Mouse (Mus musculus) midbrain, postnatal 0 days (tissue): Measurements from ENCODE around the gene Ly6g6d. TPM values are rescaled to one million over a fixed set of nuclear protein-coding genes. Genes with fewer than 3 reads are reported as not detected.
"Not testable (repeated sequence)": the region's sequence is repeated elsewhere in the genome, so short reads cannot be mapped to it uniquely, and the experiment has no call there.

Experiments used
- ATAC-seq: fragments of 200-750 bp; cut with Nextera tagmentation; 2 replicates; pipeline ENCODE4 v1.8.0; 2017; ENCODE audit warnings: moderate number of reproducible peaks, mild to moderate bottlenecking, moderate TSS enrichment, moderate library complexity; ENCODE audit not compliant: low FRiP score
- DNase-seq: peaks from one replicate; pipeline ENCODE4 v3.0.0-alpha.2; 2015; ENCODE audit warnings: low spot score
- H3K27ac ChIP-seq: fragments of 300-500 bp; sonication (generic); 2 replicates; pipeline ENCODE4 v1.5.1; 2014; ENCODE audit warnings: low read depth, mild to moderate bottlenecking, low read length, mixed read lengths
- H3K27me3 ChIP-seq: fragments of 300-500 bp; sonication (generic); 2 replicates; pipeline ENCODE4 v1.6.1; 2014; ENCODE audit warnings: low read length, control low read depth, mixed read lengths; ENCODE audit not compliant: insufficient read depth
- H3K36me3 ChIP-seq: fragments of 300-500 bp; sonication (generic); 2 replicates; pipeline ENCODE4 v1.6.1; 2014; ENCODE audit warnings: low read length, control low read depth, mixed read lengths; ENCODE audit not compliant: insufficient read depth
- H3K4me1 ChIP-seq: fragments of 300-500 bp; sonication (generic); 2 replicates; pipeline ENCODE4 v1.6.1; 2014; ENCODE audit warnings: mild to moderate bottlenecking, control low read depth, antibody characterized with exemption, low read length, mixed read lengths; ENCODE audit not compliant: insufficient read depth
- H3K4me2 ChIP-seq: fragments of 300-500 bp; sonication (generic); 2 replicates; pipeline ENCODE4 v1.6.1; 2014; ENCODE audit warnings: low read depth, mild to moderate bottlenecking, low read length, mixed read lengths; ENCODE audit not compliant: poor library complexity, severe bottlenecking
- H3K4me3 ChIP-seq: fragments of 300-500 bp; sonication (generic); 2 replicates; pipeline ENCODE4 v1.5.1; 2014; ENCODE audit warnings: low read depth, mild to moderate bottlenecking, low read length, moderate library complexity
- H3K9ac ChIP-seq: fragments of 300-500 bp; sonication (generic); replicated peaks from 2 replicates; pipeline ENCODE4 v1.6.1; 2014; ENCODE audit warnings: mild to moderate bottlenecking, low read length, moderate library complexity, mixed read lengths; ENCODE audit not compliant: poor library complexity, severe bottlenecking
- H3K9me3 ChIP-seq: fragments of 300-500 bp; sonication (generic); 2 replicates; pipeline ENCODE4 v1.6.1; 2016; ENCODE audit warnings: low read length, control low read depth
- CTCF ChIP-seq: IDR thresholded peaks from 2 replicates; pipeline ENCODE4 v1.5.1; 2016; ENCODE audit warnings: antibody characterized with exemption, mild to moderate bottlenecking
- WGBS: fragments of 180-500 bp; shearing (Covaris S2); extraction: QIAGEN DNeasy Blood & Tissue Kit; methylation state at CpG from one replicate; pipeline ENCODE4 v1.1.7; 2014; 5-methylcytosine and 5-hydroxymethylcytosine counted together
- polyA plus RNA-seq: library from polyadenylated mRNA; unstranded; fragments of >200 nt; fragmentation: Nextera tagmentation; extraction: Ambion mirVana; gene quantifications from 2 replicates; pipeline ENCODE4 v1.2.1, GENCODE M21; 2015
- total RNA-seq: library from RNA; depleted of rRNA; stranded (reverse); fragments of >200 nt; gene quantifications from 2 replicates; pipeline ENCODE4 v1.2.3, GENCODE M21; 2014; rRNA removed

The Ly6g6d gene
- total RNA-seq, result 1.4 TPM in 1 of 2 replicates, not detected in the other
- 0.98 and 1.1 TPM in 2 replicates for polyA plus RNA-seq

DNA sequence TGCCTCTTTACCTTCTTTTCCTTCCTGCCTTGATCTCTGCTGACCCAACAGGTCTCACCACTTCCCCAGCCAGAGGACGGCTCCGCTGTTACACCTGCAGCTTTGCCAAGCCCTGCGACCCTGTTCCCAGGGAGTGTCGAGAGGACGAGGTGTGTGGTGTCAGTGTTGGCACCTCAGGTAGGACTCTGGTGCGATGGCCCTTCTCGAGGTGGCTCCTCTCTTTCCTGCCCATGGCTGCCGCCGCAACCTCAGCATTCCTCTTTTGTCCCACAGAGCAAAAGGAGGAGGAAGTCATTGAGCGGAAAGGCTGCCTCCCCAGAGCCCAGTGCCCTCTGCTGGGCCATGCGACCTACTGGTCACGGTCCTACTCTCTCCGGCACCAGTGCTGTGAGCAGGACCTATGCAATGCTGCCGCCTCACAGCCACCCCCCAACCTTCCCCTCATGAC is at the start of gene Ly6g6d:
TSS of gene Ly6g6d (minus strand) at position 280 of the 448 bp plus-strand sequence.
- ATAC-seq, result peak; percentile 58; the same call in 1 of the 2 replicates
- Histone ChIP-seq H3K4me1 (no peaks in the 10 kb centered on the region), H3K9ac (no peak within 1 kb of the TSS), H3K9me3 (no peaks in the 10 kb centered on the region), H3K27me3 (no peaks in the 10 kb centered on the region), H3K4me2 (peak within 1 kb of the TSS; percentile 35), H3K27ac (no peak within 1 kb of the TSS), H3K4me3 (peak within 1 kb of the TSS; percentile 18; the same call in 1 of the 2 replicates), H3K36me3 (no peaks in the 10 kb centered on the region)
- DNase-seq, result peak; percentile 18
- peak; percentile 57 for TF ChIP-seq CTCF
- WGBS, result 12% methylated on average over 14 of the region's 14 CpGs

DNA sequence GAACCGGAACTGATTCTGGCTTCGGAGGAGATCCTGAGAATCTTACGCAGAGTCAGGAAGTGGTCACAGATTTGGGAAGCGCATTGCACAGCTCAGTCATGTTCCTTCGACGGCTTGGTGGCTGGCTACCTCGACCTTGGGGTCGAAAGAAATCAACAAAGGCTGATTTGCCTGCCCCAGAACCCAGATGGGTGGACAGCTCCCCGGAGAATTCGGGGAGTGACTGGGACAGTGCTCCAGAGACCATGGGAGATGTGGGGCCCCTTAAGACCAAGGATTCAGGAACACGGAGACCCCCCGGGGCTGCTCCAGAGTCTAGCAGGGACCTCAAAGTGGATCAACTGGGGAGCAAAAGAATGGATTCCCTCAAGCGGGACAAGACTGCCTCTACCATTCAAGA is 49.2 kb upstream of the Ly6g6d start:
- Histone ChIP-seq H3K4me1 (peaks cover 13% of the 10 kb centered on the region), H3K4me2 (peak overlapping the region; percentile 88), H3K4me3 (peak overlapping the region; percentile 69), H3K9me3 (no peaks in the 10 kb centered on the region), H3K27me3 (no peaks in the 10 kb centered on the region), H3K9ac (peak overlapping the region; percentile 84), H3K36me3 (peaks cover 13% of the 10 kb centered on the region), H3K27ac (no peak overlapping the region; the same call in 1 of the 2 replicates)
- 68% methylated on average over 13 of the region's 13 CpGs for WGBS
- no peak for TF ChIP-seq CTCF
- no peak for ATAC-seq
- DNase-seq, result no peak

DNA sequence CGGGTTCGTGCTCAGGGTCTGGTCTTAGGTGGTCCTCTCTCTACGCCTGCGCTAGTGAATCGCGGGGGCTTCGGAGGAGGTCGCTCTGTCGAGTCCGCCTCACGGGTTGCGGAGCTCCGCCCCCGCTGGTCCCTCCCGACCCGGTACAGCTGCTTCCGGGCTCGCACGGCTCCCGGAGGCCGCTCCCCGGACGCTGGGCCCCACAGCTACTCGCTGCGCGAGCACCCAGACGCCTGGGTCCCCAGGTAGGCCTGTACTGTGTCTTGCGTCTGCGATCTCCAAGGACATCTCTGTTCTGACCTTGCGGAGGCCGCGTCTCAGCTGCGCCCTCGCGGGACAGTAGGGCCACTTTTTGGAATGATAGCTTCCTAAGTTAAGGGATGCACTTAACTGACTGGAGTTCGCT is 48.3 kb upstream of the Ly6g6d start, which contains the start of gene D17H6S53E:
TSS of gene D17H6S53E (plus strand) at position 168 of the 406 bp plus-strand sequence.
- Histone ChIP-seq H3K36me3 (peaks cover 13% of the 10 kb centered on the region), H3K9ac (peak within 1 kb of the TSS; percentile 84), H3K4me3 (peak within 1 kb of the TSS; percentile 69), H3K9me3 (no peaks in the 10 kb centered on the region), H3K27me3 (no peaks in the 10 kb centered on the region), H3K27ac (peak within 1 kb of the TSS; percentile 80), H3K4me1 (peaks cover 13% of the 10 kb centered on the region), H3K4me2 (peak within 1 kb of the TSS; percentile 88)
- DNase-seq (peak; percentile 74), ATAC-seq (peak; percentile 22; the same call in 1 of the 2 replicates)
- TF ChIP-seq CTCF, result no peak
- WGBS, result under 1% methylated on average over 36 of the region's 36 CpGs

DNA sequence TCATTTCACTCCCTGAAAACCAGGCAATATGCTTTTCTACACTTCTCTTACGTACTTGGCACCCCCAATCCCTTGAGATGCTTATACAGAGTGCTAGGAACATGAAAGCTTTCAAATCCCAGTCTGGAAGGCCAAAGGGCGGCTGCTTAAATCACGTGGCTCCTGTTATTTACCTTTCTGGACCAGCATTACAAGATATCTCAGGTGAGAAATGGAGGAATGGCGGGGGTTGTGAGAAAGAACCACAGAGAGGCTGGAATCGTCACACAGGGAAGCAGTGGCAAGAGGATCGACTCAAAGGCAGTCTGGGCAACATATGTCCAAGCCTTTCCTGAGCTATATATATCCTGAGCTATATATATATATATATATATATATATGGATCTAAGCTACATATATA is 47.7 kb upstream of the Ly6g6d start:
- no peak overlapping the region; the same call in 1 of the 2 replicates for H3K27ac ChIP-seq
- no peak for DNase-seq
- H3K9ac ChIP-seq, result peak overlapping the region; percentile 84
- no peak for TF ChIP-seq CTCF
- H3K36me3 ChIP-seq, result peaks cover 13% of the 10 kb centered on the region
- ATAC-seq, result no peak
- H3K4me1 ChIP-seq, result peaks cover 13% of the 10 kb centered on the region
- H3K4me2 ChIP-seq, result peak overlapping the region; percentile 88
- peak overlapping the region; percentile 69 for H3K4me3 ChIP-seq
- H3K27me3 ChIP-seq, result no peaks in the 10 kb centered on the region
- no peaks in the 10 kb centered on the region for H3K9me3 ChIP-seq
- 25% methylated on average over 6 of the region's 6 CpGs for WGBS

DNA sequence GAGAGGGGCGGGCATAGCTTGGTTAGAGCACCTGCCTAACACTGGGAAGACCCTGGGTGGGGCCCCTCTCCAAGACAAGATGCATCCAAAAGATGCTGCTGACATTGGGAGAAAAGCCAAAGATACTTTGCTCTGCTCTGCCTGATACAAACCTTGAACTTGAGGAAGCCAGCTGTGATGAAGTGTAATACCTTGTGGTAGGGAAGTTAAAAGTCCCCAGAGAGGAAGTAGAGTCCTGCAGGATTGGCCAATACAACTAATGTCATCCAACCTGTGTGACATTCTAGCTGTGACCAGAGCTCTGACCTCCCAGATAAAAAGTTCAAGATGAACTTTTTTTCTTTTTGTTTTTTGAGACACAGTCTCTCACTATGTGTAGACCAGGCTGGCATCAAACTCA is 47.2 kb upstream of the Ly6g6d start:
- Histone ChIP-seq H3K27me3 (no peaks in the 10 kb centered on the region), H3K4me2 (no peak overlapping the region), H3K4me1 (peaks cover 13% of the 10 kb centered on the region), H3K36me3 (peaks cover 10% of the 10 kb centered on the region), H3K4me3 (no peak overlapping the region), H3K9me3 (no peaks in the 10 kb centered on the region), H3K27ac (no peak overlapping the region), H3K9ac (no peak overlapping the region; the same call in 1 of the 2 replicates)
- DNase-seq (no peak), ATAC-seq (no peak)
- TF ChIP-seq CTCF, result no peak
- 96% methylated on average over 1 of the region's 1 CpGs for WGBS

DNA sequence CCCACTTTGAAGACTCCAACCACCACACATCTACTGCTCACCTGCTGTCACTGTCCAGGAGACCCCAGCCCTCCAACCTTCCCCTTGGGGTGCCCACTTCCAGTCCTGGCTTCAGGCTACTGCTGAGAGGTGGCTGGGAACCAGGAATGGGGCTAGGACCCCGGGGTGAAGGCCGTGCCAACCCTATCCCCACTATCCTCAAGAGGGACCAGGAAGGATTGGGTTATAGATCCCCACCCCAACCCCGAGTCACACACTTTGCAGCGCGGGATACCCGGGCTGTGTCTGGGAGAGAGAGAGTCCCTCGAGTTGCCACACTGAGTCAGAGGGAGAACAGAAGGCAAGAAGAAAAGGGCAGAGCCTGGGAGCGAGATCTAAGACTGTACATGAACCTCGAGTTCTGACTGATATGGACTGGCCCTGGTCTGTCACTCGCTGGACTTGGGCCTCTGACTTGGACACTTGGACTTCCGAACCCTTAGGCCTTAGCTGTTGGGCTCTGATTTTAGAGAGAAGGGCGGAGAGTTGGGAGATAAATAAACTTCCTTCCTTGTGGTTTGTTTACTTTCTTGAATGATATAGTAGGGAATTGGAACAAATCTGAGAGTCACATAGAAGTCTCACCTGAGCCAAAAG is 46.5 kb upstream of the Ly6g6d start:
- not testable (repeated sequence) for ATAC-seq, H3K4me3 ChIP-seq, H3K9ac ChIP-seq, DNase-seq, H3K27me3 ChIP-seq, H3K36me3 ChIP-seq, H3K9me3 ChIP-seq, H3K4me2 ChIP-seq, H3K27ac ChIP-seq
- 96% methylated on average over 12 of the region's 12 CpGs for WGBS
- H3K4me1 ChIP-seq, result peaks cover 13% of the 10 kb centered on the region

DNA sequence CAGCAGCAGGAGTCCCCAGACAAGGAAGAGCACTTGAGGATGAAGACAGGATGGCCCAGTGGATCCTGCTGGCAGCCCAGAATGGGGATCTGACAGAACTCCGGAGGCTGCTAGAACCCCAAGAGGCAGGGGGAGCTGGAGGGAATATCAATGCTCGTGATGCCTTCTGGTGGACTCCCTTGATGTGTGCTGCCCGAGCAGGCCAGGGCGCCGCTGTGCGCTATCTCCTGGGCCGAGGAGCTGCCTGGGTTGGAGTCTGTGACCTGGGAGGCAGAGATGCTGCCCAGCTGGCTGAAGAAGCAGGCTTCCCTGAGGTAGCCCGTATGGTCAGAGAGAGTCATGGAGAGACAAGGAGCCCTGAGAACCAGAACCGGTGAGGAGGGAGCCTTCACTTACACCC is 45.4 kb upstream of the Ly6g6d start:
- not testable (repeated sequence) for H3K9me3 ChIP-seq, H3K27ac ChIP-seq, DNase-seq, ATAC-seq, H3K4me3 ChIP-seq, H3K9ac ChIP-seq, H3K4me2 ChIP-seq, H3K27me3 ChIP-seq
- H3K36me3 ChIP-seq, result peaks cover 13% of the 10 kb centered on the region
- WGBS, result 95% methylated on average over 9 of the region's 9 CpGs
- peaks cover 13% of the 10 kb centered on the region for H3K4me1 ChIP-seq
